21 mouse cellular contexts compared by ENCODE assay signal in the genomic region with DNA sequence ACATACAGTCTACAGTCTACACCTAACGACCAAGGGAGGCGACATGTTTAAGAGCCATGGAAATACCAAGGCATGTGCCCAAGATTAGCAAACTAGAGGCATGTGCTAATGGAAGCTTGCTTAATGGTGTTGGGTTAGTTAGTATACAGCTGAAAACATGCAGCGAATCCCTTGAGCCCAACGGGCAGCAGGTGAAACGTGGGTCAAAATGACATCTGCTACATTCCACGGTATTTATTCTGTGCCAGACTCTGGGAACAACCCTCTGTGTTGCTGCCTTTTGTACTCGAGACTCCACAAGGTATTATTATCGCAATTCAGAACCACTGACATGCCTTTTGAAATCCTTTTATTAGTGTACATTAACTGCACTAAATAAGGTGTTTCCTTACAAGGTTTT.
"Had no signal": no experiment of that assay in that cellular context is flagged by ENCODE, and none has a peak within 500 bp of the region (broad histone marks: within the 10 kb centered on the region; RNA-seq: fewer than 3 reads in every experiment).

No protein-coding gene starts in this region.

- H3K9ac ChIP-seq: liver, postnatal 0 days; lung, embryonic 15.5 days; midbrain, embryonic 13.5 days; midbrain, embryonic 15.5 days; neural tube, embryonic 13.5 days; neural tube, embryonic 15.5 days had no signal

- H3K4me3 ChIP-seq: lung, embryonic 15.5 days; midbrain, embryonic 13.5 days; midbrain, embryonic 15.5 days; neural tube, embryonic 13.5 days; neural tube, embryonic 15.5 days had no signal

- H3K9me3 ChIP-seq: lung, embryonic 15.5 days; midbrain, embryonic 13.5 days; midbrain, embryonic 15.5 days; neural tube, embryonic 15.5 days had no signal

- ATAC-seq: liver, postnatal 0 days; lung, postnatal 0 days; midbrain, embryonic 13.5 days; midbrain, embryonic 15.5 days had no signal

- DNase-seq: liver, postnatal 0 days; lung, adult 2 months; lung, postnatal 14 days; lung, postnatal 36 days; retina, postnatal 1 day; right cerebral cortex, adult 18-20 months; right cerebral cortex, postnatal 25 days; right cerebral cortex, postnatal 4 days; spleen, adult 18-20 months; thymus, adult 18-20 months; thymus, postnatal 14 days; thymus, postnatal 36 days had no signal

- H3K4me2 ChIP-seq: lung, embryonic 15.5 days; midbrain, embryonic 11.5 days; midbrain, embryonic 13.5 days; midbrain, embryonic 15.5 days; neural tube, embryonic 13.5 days; neural tube, embryonic 15.5 days had no signal

- H3K4me1 ChIP-seq: lung, embryonic 15.5 days; megakaryocyte, embryonic 14.5 days had no signal

- H3K27me3 ChIP-seq: lung, embryonic 15.5 days; megakaryocyte, embryonic 14.5 days; midbrain, embryonic 13.5 days; midbrain, embryonic 15.5 days; neural tube, embryonic 13.5 days had no signal

- H3K27ac ChIP-seq: lung, embryonic 15.5 days; macrophage; midbrain, embryonic 13.5 days; midbrain, embryonic 15.5 days; neural tube, embryonic 13.5 days; neural tube, embryonic 15.5 days had no signal

- H3K36me3 ChIP-seq: lung, embryonic 15.5 days; midbrain, embryonic 13.5 days; midbrain, embryonic 15.5 days; neural tube, embryonic 13.5 days; neural tube, embryonic 15.5 days had no signal
